Mouse (Mus musculus): ENCODE measurements around the gene Rap1a. TPM values are rescaled to one million over a fixed set of nuclear protein-coding genes. Genes with fewer than 3 reads are reported as not detected.

Gene Rap1a
- total and polyA plus RNA-seq, 3 experiments, result 12.8 to 113 (median 101) TPM

DNA sequence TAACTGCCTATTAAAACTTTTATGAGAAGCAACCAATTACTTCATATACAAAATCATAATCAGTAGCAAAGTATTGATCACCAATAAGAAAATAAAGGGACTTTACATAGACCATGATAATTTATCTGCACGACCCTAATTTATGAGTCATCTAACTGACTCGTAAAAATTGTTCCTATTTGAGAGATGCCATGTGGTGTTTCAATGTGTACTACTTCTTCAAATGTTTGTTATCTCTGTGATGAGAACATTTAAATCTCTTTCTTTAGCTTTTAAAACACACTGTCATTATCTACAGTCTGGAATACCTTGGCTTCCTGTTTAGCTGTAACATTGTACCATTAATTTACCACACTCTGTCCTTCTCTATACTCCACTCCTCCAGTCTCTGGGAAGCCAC, 31.8 kb downstream of the Rap1a start:
- WGBS, result 37% methylated on average over 2 of the region's 2 CpGs
- Histone ChIP-seq H3K27me3 (ENCODE audit: control insufficient read depth, insufficient read depth, low read length) (no peaks in the 10 kb centered on the region), H3K4me3 (no peak overlapping the region), H3K27ac (no peak overlapping the region), H3K36me3 (ENCODE audit: control insufficient read depth, insufficient read depth, low read length) (peaks cover 14% of the 10 kb centered on the region), H3K79me2 (replicated peaks; ENCODE audit: control insufficient read depth, insufficient read depth, low read length) (peaks cover 14% of the 10 kb centered on the region), H3K4me1 (ENCODE audit: control insufficient read depth, insufficient read depth, low read length) (peaks cover 11% of the 10 kb centered on the region), H3K9ac (ENCODE audit: low read depth, low read length) (no peak overlapping the region)
- DNase-seq, result no peak
- intact Hi-C loops (cut with DNase I), result no loop called here
- TF ChIP-seq CTCF (IDR thresholded peaks at IDR 0.05) (no peak), EP300 (IDR thresholded peaks at IDR 0.05; ENCODE audit: insufficient read depth, low read depth, low read length) (no peak), POLR2A (IDR thresholded peaks at IDR 0.05; ENCODE audit: insufficient read depth, low read depth, low read length) (no peak)

DNA sequence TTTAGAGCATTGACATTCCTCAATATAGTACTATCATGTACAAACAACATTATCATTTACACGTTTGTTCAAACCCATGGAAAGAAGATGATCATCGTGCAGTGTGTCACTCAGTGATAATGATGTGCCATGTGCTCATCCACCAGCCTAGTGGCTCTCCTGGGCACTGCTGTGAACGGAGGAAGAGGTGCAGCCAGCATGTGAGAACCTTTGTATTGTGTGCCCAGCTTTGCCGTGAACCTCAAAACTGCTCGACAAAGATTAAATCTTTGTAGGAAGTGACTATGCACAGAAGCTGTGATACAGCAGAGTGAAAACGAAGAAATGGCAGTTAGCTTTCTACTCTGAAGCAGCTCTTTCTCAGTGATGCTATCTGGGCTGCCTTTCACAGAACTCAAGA, 32.6 kb downstream of the Rap1a start:
- 46% methylated on average over 6 of the region's 6 CpGs for WGBS
- H3K27me3 ChIP-seq (ENCODE audit: control insufficient read depth, insufficient read depth, low read length), result no peaks in the 10 kb centered on the region
- peak; percentile 22 for TF ChIP-seq CTCF (IDR thresholded peaks at IDR 0.05)
- TF ChIP-seq EP300 (IDR thresholded peaks at IDR 0.05; ENCODE audit: insufficient read depth, low read depth, low read length), result no peak

DNA sequence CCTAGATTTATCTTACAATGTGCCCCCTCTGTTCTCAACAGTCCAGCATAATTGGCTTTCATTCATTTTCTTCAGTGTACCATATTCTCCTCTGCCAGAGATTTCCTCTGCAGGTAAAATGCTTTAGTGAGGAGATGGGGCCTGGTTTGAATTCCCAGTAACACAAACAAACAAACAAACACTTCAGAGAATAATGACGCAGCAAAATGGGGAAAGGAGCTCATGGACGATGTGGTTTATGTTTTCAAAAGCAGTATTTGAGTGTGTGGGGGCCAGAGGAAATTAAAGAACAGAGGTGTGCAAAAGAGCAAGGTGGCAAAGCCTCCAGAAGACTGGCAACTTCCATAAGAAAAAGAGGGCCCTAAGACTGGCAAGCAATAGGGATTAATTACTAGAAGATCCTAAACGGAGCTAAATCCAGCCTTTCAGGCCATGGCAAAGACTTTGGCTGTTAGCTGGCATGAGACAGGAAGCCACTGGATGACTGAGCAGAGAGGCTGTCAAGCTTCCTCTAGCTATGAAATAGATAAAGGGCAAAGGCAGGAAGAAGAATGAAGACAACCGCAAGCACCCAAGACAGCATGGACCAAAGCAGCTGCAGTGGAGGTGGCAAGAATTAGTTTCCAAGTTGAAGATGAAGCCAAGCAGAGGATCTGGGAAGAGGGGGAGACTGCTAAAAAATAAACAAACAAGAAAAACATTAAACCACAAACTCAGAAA, 37.8 kb downstream of the Rap1a start:
- peaks cover 28% of the 10 kb centered on the region for H3K36me3 ChIP-seq (ENCODE audit: control insufficient read depth, insufficient read depth, low read length)
- DNase-seq, result no peak
- intact Hi-C loops (cut with DNase I), result no loop called here
- TF ChIP-seq CTCF (IDR thresholded peaks at IDR 0.05) (no peak), EP300 (IDR thresholded peaks at IDR 0.05; ENCODE audit: insufficient read depth, low read depth, low read length) (no peak), POLR2A (IDR thresholded peaks at IDR 0.05; ENCODE audit: insufficient read depth, low read depth, low read length) (no peak)
- peaks cover 11% of the 10 kb centered on the region for H3K79me2 ChIP-seq (replicated peaks; ENCODE audit: control insufficient read depth, insufficient read depth, low read length)
- H3K27me3 ChIP-seq (ENCODE audit: control insufficient read depth, insufficient read depth, low read length), result no peaks in the 10 kb centered on the region
- no peak overlapping the region for H3K9ac ChIP-seq (ENCODE audit: low read depth, low read length)
- H3K4me1 ChIP-seq (ENCODE audit: control insufficient read depth, insufficient read depth, low read length), result peaks cover 18% of the 10 kb centered on the region
- 36% methylated on average over 4 of the region's 4 CpGs for WGBS
- 0 out of 2 replicates have a peak overlapping the region, but pooled peaks have one; percentile 18 for H3K27ac ChIP-seq
- H3K4me3 ChIP-seq, result no peak overlapping the region

More for the DNA sequence above, 32.6 kb downstream of the Rap1a start:
- DNase-seq, result no peak
- intact Hi-C loops (cut with DNase I), result no loop called here
- Histone ChIP-seq H3K79me2 (replicated peaks; ENCODE audit: control insufficient read depth, insufficient read depth, low read length) (peaks cover 14% of the 10 kb centered on the region), H3K27ac (no peak overlapping the region), H3K4me1 (ENCODE audit: control insufficient read depth, insufficient read depth, low read length) (peaks cover 14% of the 10 kb centered on the region), H3K4me3 (no peak overlapping the region), H3K9ac (ENCODE audit: low read depth, low read length) (no peak overlapping the region), H3K36me3 (ENCODE audit: control insufficient read depth, insufficient read depth, low read length) (peaks cover 18% of the 10 kb centered on the region)

DNA sequence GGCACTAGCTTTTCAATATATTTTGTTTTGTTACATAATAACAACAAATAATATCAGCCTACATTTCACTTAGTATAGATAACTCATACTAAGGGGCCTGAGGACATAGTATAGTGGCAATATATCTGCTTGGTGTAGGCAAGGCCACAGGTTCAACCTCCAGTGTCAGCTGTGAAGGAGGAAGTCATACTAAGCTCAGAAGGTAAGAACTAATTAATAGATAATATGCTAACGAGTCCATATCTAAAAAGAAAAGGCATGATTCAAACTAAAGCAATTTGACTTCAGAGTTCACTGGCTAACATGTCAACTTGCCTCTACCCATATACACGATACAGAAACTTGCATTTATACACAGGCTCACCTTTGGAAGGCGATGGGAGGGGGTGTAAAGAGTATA, 41.1 kb downstream of the Rap1a start:
- intact Hi-C loops (cut with DNase I), result no loop called here
- Histone ChIP-seq H3K79me2 (replicated peaks; ENCODE audit: control insufficient read depth, insufficient read depth, low read length) (peaks cover 6% of the 10 kb centered on the region), H3K27ac (no peak overlapping the region), H3K4me1 (ENCODE audit: control insufficient read depth, insufficient read depth, low read length) (peaks cover 26% of the 10 kb centered on the region), H3K4me3 (no peak overlapping the region), H3K9ac (ENCODE audit: low read depth, low read length) (no peak overlapping the region), H3K36me3 (ENCODE audit: control insufficient read depth, insufficient read depth, low read length) (peaks cover 40% of the 10 kb centered on the region), H3K27me3 (ENCODE audit: control insufficient read depth, insufficient read depth, low read length) (no peaks in the 10 kb centered on the region)
- WGBS, result 90% methylated on average over 3 of the region's 3 CpGs
- no peak for TF ChIP-seq POLR2A (IDR thresholded peaks at IDR 0.05; ENCODE audit: insufficient read depth, low read depth, low read length)
- TF ChIP-seq EP300 (IDR thresholded peaks at IDR 0.05; ENCODE audit: insufficient read depth, low read depth, low read length), result no peak
- TF ChIP-seq CTCF (IDR thresholded peaks at IDR 0.05), result no peak
- no peak for DNase-seq

DNA sequence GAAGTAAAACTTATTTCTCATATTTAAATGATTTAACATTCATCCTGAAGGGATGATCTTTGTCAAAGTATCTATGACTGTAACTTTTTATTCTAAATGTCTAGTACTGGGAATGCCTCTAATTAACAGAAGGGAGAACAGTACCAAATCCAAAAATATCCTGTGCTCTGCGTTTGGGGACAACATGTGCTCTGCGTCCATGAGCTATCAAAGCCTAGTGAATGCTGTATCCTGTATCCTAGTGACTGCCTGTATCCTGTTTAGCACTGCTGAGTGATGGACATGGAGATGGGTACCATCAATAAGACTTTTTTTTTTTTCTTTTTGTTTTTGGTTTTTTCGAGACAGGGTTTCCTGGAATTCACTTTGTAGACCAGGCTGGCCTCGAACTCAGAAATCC, 42.5 kb downstream of the Rap1a start:
- Histone ChIP-seq H3K9ac (ENCODE audit: low read depth, low read length) (no peak overlapping the region), H3K27ac (no peak overlapping the region; the same call in 1 of the 2 replicates), H3K4me3 (no peak overlapping the region), H3K4me1 (ENCODE audit: control insufficient read depth, insufficient read depth, low read length) (peaks cover 23% of the 10 kb centered on the region), H3K79me2 (replicated peaks; ENCODE audit: control insufficient read depth, insufficient read depth, low read length) (peaks cover 6% of the 10 kb centered on the region), H3K27me3 (ENCODE audit: control insufficient read depth, insufficient read depth, low read length) (no peaks in the 10 kb centered on the region), H3K36me3 (ENCODE audit: control insufficient read depth, insufficient read depth, low read length) (peaks cover 35% of the 10 kb centered on the region)
- WGBS, result 31% methylated on average over 4 of the region's 4 CpGs
- no peak for DNase-seq
- TF ChIP-seq POLR2A (IDR thresholded peaks at IDR 0.05; ENCODE audit: insufficient read depth, low read depth, low read length), result no peak
- TF ChIP-seq EP300 (IDR thresholded peaks at IDR 0.05; ENCODE audit: insufficient read depth, low read depth, low read length), result no peak
- no peak for TF ChIP-seq CTCF (IDR thresholded peaks at IDR 0.05)
- intact Hi-C loops (cut with DNase I), result no loop called here

DNA sequence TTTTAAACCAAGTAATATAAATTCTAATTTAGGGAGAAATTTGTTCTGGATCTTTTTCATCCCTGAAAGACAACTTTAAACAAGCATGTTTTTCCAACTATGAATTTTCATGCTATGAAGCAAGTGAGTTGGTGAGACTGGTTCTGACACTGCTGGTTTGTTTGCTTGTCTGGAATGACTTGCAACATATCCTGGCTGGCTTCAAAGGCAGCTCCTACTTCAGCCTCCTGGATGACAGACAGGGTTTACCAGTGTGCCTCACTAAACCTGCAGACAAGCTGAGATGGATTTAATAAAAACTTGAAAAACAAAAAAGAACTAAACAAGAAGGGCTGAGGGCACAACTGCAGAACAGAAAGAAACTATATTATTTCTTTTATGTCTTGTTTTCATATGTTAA, 43.0 kb downstream of the Rap1a start:
- H3K36me3 ChIP-seq (ENCODE audit: control insufficient read depth, insufficient read depth, low read length), result peaks cover 31% of the 10 kb centered on the region
- DNase-seq, result no peak

More for the DNA sequence above, 43.0 kb downstream of the Rap1a start:
- Histone ChIP-seq H3K27ac (peak overlapping the region; percentile 15), H3K4me3 (no peak overlapping the region), H3K9ac (ENCODE audit: low read depth, low read length) (no peak overlapping the region), H3K79me2 (replicated peaks; ENCODE audit: control insufficient read depth, insufficient read depth, low read length) (peaks cover 6% of the 10 kb centered on the region), H3K4me1 (ENCODE audit: control insufficient read depth, insufficient read depth, low read length) (peaks cover 20% of the 10 kb centered on the region), H3K27me3 (ENCODE audit: control insufficient read depth, insufficient read depth, low read length) (no peaks in the 10 kb centered on the region)
- TF ChIP-seq CTCF (IDR thresholded peaks at IDR 0.05), result no peak
- TF ChIP-seq EP300 (IDR thresholded peaks at IDR 0.05; ENCODE audit: insufficient read depth, low read depth, low read length), result no peak
- TF ChIP-seq POLR2A (IDR thresholded peaks at IDR 0.05; ENCODE audit: insufficient read depth, low read depth, low read length), result no peak
- intact Hi-C loops (cut with DNase I), result no loop called here

Data from heart, adult 2 months (tissue).